Comparison of ENCODE assay signal across 8 mouse cellular contexts in the genomic region with DNA sequence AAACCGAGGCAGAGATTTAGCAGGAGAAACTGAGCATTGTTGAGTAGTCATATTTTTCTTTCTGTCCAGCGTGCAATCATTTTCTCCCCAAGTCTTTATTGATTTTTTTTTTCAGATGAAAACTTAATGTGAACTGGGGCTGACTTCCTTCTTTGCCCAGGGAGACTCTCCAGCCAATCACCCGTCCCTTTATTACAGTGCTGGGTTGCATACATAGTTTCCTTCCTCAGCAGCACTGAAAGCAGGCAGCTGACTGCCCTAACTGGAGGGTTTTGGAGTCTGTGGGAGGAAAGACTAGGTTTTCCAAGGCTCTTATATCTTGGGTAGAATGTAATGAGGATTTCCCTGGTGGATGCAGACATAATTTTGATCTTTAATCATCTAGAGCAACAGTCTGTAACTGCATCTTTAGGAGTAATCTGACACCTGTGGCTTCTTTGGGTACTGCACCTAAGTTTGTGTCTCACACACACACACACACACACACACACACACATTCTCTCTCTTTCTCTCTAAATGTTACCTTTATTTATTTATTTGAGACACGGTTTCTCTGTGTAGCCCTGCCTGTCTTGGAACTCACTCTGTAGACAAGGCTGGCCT. TPM values are rescaled to one million over a fixed set of nuclear protein-coding genes. Genes with fewer than 3 reads are reported as not detected.
DNase-seq lines count a peak whose midpoint lies in the region; ATAC-seq and TF ChIP-seq lines count a peak whose summit lies in the region.

No protein-coding gene starts in this region.

- ATAC-seq in embryonic facial prominence, embryonic 14.5 days (ENCODE audit: low read depth), result no peak
- no peak for ATAC-seq in limb, embryonic 13.5 days (ENCODE audit: low FRiP score, low read depth)
- ATAC-seq in neural tube, embryonic 14.5 days (ENCODE audit: low read depth), result no peak

- no peaks in the 10 kb centered on the region for H3K36me3 ChIP-seq in spleen, adult 2 months (ENCODE audit: control insufficient read depth, insufficient read depth, low read length)
- H3K36me3 ChIP-seq in embryonic facial prominence, embryonic 14.5 days (ENCODE audit: control insufficient read depth, insufficient read depth, low read length), result 0 out of 2 replicates have a peak, but pooled peaks cover 8% of the 10 kb centered on the region
- peaks cover 11% of the 10 kb centered on the region for H3K36me3 ChIP-seq in limb, embryonic 13.5 days
- H3K36me3 ChIP-seq in neural tube, embryonic 14.5 days (ENCODE audit: control insufficient read depth, insufficient read depth, low read length), result no peaks in the 10 kb centered on the region

- DNase-seq in spleen, adult 2 months (ENCODE audit: low read depth in 1 of 2, low spot score in 2 of 2), result peak in 1 of 2 experiments; percentile 33
- no peak for DNase-seq in spleen, postnatal 4 days (ENCODE audit: low spot score in 2 of 2)
- DNase-seq in embryonic facial prominence, embryonic 14.5 days (ENCODE audit: low spot score), result no peak
- no peak for DNase-seq in left cerebral cortex, adult 9 months (ENCODE audit: low spot score in 2 of 2)
- no peak for DNase-seq in c-Kit-positive CD71-positive TER-119-positive erythroid progenitor cells, embryonic 14.5 days (ENCODE audit: low spot score)
- DNase-seq in adrenal gland, postnatal 14 days, result no peak

- TF ChIP-seq POLR2A in spleen, adult 2 months (IDR thresholded peaks at IDR 0.05; ENCODE audit: low read depth, low read length), result no peak

- peaks cover 3% of the 10 kb centered on the region; the same call in 1 of the 2 replicates for H3K4me1 ChIP-seq in spleen, adult 2 months (ENCODE audit: control insufficient read depth, insufficient read depth, insufficient read length)
- H3K4me1 ChIP-seq in embryonic facial prominence, embryonic 14.5 days (ENCODE audit: control insufficient read depth, insufficient read depth, low read length), result peaks cover 5% of the 10 kb centered on the region; the same call in 1 of the 2 replicates
- H3K4me1 ChIP-seq in limb, embryonic 13.5 days, result peaks cover 9% of the 10 kb centered on the region
- 0 out of 2 replicates have a peak, but pooled peaks cover 2% of the 10 kb centered on the region for H3K4me1 ChIP-seq in neural tube, embryonic 14.5 days (ENCODE audit: control insufficient read depth, insufficient read depth, low read length)

- H3K4me2 ChIP-seq in embryonic facial prominence, embryonic 14.5 days (ENCODE audit: low read depth, low read length), result peak overlapping the region; percentile 86
- H3K4me2 ChIP-seq in limb, embryonic 13.5 days (replicated peaks), result peak overlapping the region; percentile 71
- peak overlapping the region; percentile 54 for H3K4me2 ChIP-seq in neural tube, embryonic 14.5 days (ENCODE audit: low read depth, low read length)

- H3K4me3 ChIP-seq in spleen, adult 2 months (ENCODE audit: extremely low read depth, insufficient read depth, insufficient read length), result peak overlapping the region; percentile 94; the same call in 1 of the 2 replicates
- peak overlapping the region; percentile 95 for H3K4me3 ChIP-seq in embryonic facial prominence, embryonic 14.5 days (ENCODE audit: low read depth, low read length)
- peak overlapping the region; percentile 94 for H3K4me3 ChIP-seq in limb, embryonic 13.5 days
- H3K4me3 ChIP-seq in neural tube, embryonic 14.5 days (ENCODE audit: low read depth, low read length), result peak overlapping the region; percentile 92

- WGBS in spleen, adult 2 months, result 78% methylated on average over 4 of the region's 4 CpGs
- WGBS in embryonic facial prominence, embryonic 14.5 days, result 85% methylated on average over 4 of the region's 4 CpGs
- 83% methylated on average over 4 of the region's 4 CpGs for WGBS in limb, embryonic 13.5 days
- WGBS in neural tube, embryonic 14.5 days, result 90% methylated on average over 4 of the region's 4 CpGs

- no peak for TF ChIP-seq CTCF in spleen, adult 2 months (IDR thresholded peaks at IDR 0.05; ENCODE audit: extremely low read depth, insufficient read depth, insufficient read length, insufficient replicate concordance)

- no peak overlapping the region for H3K27ac ChIP-seq in spleen, adult 2 months (ENCODE audit: insufficient read depth, low read length)
- peak overlapping the region; percentile 93; the same call in 1 of the 2 replicates for H3K27ac ChIP-seq in embryonic facial prominence, embryonic 14.5 days (replicated peaks; ENCODE audit: low read depth, low read length)
- no peak overlapping the region for H3K27ac ChIP-seq in limb, embryonic 13.5 days
- no peak overlapping the region for H3K27ac ChIP-seq in neural tube, embryonic 14.5 days (ENCODE audit: low read depth, low read length)

- no peaks in the 10 kb centered on the region for H3K27me3 ChIP-seq in spleen, adult 2 months (ENCODE audit: control insufficient read depth, insufficient read depth, low read length)
- no peaks in the 10 kb centered on the region for H3K27me3 ChIP-seq in embryonic facial prominence, embryonic 14.5 days (replicated peaks; ENCODE audit: control insufficient read depth, insufficient read depth, low read length)
- no peaks in the 10 kb centered on the region for H3K27me3 ChIP-seq in limb, embryonic 13.5 days
- no peaks in the 10 kb centered on the region for H3K27me3 ChIP-seq in neural tube, embryonic 14.5 days (ENCODE audit: control insufficient read depth, insufficient read depth, low read length)

- H3K9ac ChIP-seq in embryonic facial prominence, embryonic 14.5 days (ENCODE audit: low read depth, low read length), result peak overlapping the region; percentile 98
- peak overlapping the region; percentile 96 for H3K9ac ChIP-seq in limb, embryonic 13.5 days
- H3K9ac ChIP-seq in neural tube, embryonic 14.5 days (replicated peaks; ENCODE audit: low read depth, low read length), result no peak overlapping the region; the same call in 1 of the 2 replicates

- no peaks in the 10 kb centered on the region for H3K9me3 ChIP-seq in embryonic facial prominence, embryonic 14.5 days (ENCODE audit: control insufficient read depth, low read length)
- H3K9me3 ChIP-seq in limb, embryonic 13.5 days, result no peaks in the 10 kb centered on the region
- H3K9me3 ChIP-seq in neural tube, embryonic 14.5 days (ENCODE audit: control insufficient read depth, low read length), result no peaks in the 10 kb centered on the region

RNA-seq across cellular contexts. Expression of a gene that starts 1.3 kb away (rescaled TPM):
- polyA plus RNA-seq in spleen, adult 2 months (2012; rRNA removed), result 49.6 and 99.6 TPM in 2 replicates
- polyA plus RNA-seq in embryonic facial prominence, embryonic 14.5 days (2014; fragmentation: Nextera tagmentation; extraction: Ambion mirVana), result 199 and 218 TPM in 2 replicates
- 192 and 205 TPM in 2 replicates for polyA plus RNA-seq in limb, embryonic 13.5 days (2015; fragmentation: Nextera tagmentation; extraction: Ambion mirVana)
- polyA plus RNA-seq in neural tube, embryonic 14.5 days (2014; fragmentation: Nextera tagmentation; extraction: Ambion mirVana), result 122 and 143 TPM in 2 replicates
- total RNA-seq in adrenal gland, postnatal 14 days (2021), result 137 and 146 TPM in 2 replicates

RNA-seq across cellular contexts. Expression of a gene that starts 36.8 kb away (rescaled TPM):
- 17.2 and 17.9 TPM in 2 replicates for polyA plus RNA-seq in spleen, adult 2 months (2012; rRNA removed)
- 239 and 240 TPM in 2 replicates for polyA plus RNA-seq in embryonic facial prominence, embryonic 14.5 days (2014; fragmentation: Nextera tagmentation; extraction: Ambion mirVana)
- polyA plus RNA-seq in limb, embryonic 13.5 days (2015; fragmentation: Nextera tagmentation; extraction: Ambion mirVana), result 240 and 244 TPM in 2 replicates
- polyA plus RNA-seq in neural tube, embryonic 14.5 days (2014; fragmentation: Nextera tagmentation; extraction: Ambion mirVana), result 282 and 283 TPM in 2 replicates
- total RNA-seq in adrenal gland, postnatal 14 days (2021), result 309 and 313 TPM in 2 replicates

Comparison
In these comparisons a context has a peak if more than half of its experiments do, and no peak if none do; other contexts are left out.
1. RNA of a gene that starts 36.8 kb away (polyA plus RNA-seq): 282 to 283 TPM in neural tube, embryonic 14.5 days, 240 to 244 TPM in limb, embryonic 13.5 days and 239 to 240 TPM in embryonic facial prominence, embryonic 14.5 days; 17.2 to 17.9 TPM in spleen, adult 2 months; every median in the first group is over 10 times any median in the second.
2. Peak in every context shown above with its lines, with median percentiles within 50 percentile points of each other: H3K4me3 ChIP-seq and H3K4me2 ChIP-seq.